Mouse (Mus musculus) testis, postnatal 10 days (tissue): Measurements from ENCODE around the gene Brpf3.
"Not testable (repeated sequence)": the region's sequence is repeated elsewhere in the genome, so short reads cannot be mapped to it uniquely, and the experiment has no call there.

Experiments
- DNase-seq: peaks from one replicate; pipeline ENCODE4 v3.0.0; 2021; ENCODE audit warnings: low spot score

Gene Brpf3

GRCm38 (mm10) chr17:28800671-28801412 is at the start of gene Brpf3:
TSS of gene Brpf3 (plus strand) at chr17:28801090.
- peak; percentile 87 for DNase-seq

GRCm38 (mm10) chr17:28756447-28756846 is 44.4 kb upstream of the Brpf3 start:
- no peak for DNase-seq

- no peak for DNase-seq
Measured at GRCm38 (mm10) chr17:28757470-28757869, 43.4 kb upstream of the Brpf3 start.

- no peak for DNase-seq
Measured at GRCm38 (mm10) chr17:28760736-28761312, 40.1 kb upstream of the Brpf3 start.

GRCm38 (mm10) chr17:28761871-28762270 is 39.0 kb upstream of the Brpf3 start:
- DNase-seq, result peak; percentile 89

- no peak for DNase-seq
Measured at GRCm38 (mm10) chr17:28766203-28766602, 34.7 kb upstream of the Brpf3 start.

- no peak for DNase-seq
Measured at GRCm38 (mm10) chr17:28766781-28767515, 33.9 kb upstream of the Brpf3 start.

- DNase-seq, result no peak
Measured at GRCm38 (mm10) chr17:28769121-28769874, 31.6 kb upstream of the Brpf3 start, which contains the start of gene Mapk13. TSS of gene Mapk13 (plus strand) at chr17:28769297.

- peak; percentile 66 for DNase-seq
Measured at GRCm38 (mm10) chr17:28769875-28770421, 30.9 kb upstream of the Brpf3 start.

GRCm38 (mm10) chr17:28771289-28771688 is 29.6 kb upstream of the Brpf3 start:
- no peak for DNase-seq

- DNase-seq, result not testable (repeated sequence)
Measured at GRCm38 (mm10) chr17:28774303-28774702, 26.6 kb upstream of the Brpf3 start.

- DNase-seq, result no peak
Measured at GRCm38 (mm10) chr17:28775161-28775560, 25.7 kb upstream of the Brpf3 start.

GRCm38 (mm10) chr17:28776817-28777216 is 24.1 kb upstream of the Brpf3 start:
- no peak for DNase-seq

- DNase-seq, result no peak
Measured at GRCm38 (mm10) chr17:28777231-28778005, 23.5 kb upstream of the Brpf3 start.

- no peak for DNase-seq
Measured at GRCm38 (mm10) chr17:28779735-28780134, 21.2 kb upstream of the Brpf3 start.

- no peak for DNase-seq
Measured at GRCm38 (mm10) chr17:28780836-28781235, 20.1 kb upstream of the Brpf3 start.

GRCm38 (mm10) chr17:28781290-28782045 is 19.4 kb upstream of the Brpf3 start:
- peak; percentile 79 for DNase-seq

- no peak for DNase-seq
Measured at GRCm38 (mm10) chr17:28785036-28785435, 15.9 kb upstream of the Brpf3 start.

- no peak for DNase-seq
Measured at GRCm38 (mm10) chr17:28787507-28787906, 13.4 kb upstream of the Brpf3 start.

- DNase-seq, result no peak
Measured at GRCm38 (mm10) chr17:28797031-28797430, 3.9 kb upstream of the Brpf3 start.
